Mouse (Mus musculus): ENCODE results near the gene Spesp1.

Gene Spesp1

GRCm38 (mm10) chr9:62246380-62246942 lies 35.5 kb downstream of the Spesp1 start:
- intact Hi-C loops (cut with DNase I) = loop anchor here (2.0 to 10.0 kb wide), 2 partner anchors 122 to 282 kb away; partner anchors contain the start of gene Glce

DNA sequence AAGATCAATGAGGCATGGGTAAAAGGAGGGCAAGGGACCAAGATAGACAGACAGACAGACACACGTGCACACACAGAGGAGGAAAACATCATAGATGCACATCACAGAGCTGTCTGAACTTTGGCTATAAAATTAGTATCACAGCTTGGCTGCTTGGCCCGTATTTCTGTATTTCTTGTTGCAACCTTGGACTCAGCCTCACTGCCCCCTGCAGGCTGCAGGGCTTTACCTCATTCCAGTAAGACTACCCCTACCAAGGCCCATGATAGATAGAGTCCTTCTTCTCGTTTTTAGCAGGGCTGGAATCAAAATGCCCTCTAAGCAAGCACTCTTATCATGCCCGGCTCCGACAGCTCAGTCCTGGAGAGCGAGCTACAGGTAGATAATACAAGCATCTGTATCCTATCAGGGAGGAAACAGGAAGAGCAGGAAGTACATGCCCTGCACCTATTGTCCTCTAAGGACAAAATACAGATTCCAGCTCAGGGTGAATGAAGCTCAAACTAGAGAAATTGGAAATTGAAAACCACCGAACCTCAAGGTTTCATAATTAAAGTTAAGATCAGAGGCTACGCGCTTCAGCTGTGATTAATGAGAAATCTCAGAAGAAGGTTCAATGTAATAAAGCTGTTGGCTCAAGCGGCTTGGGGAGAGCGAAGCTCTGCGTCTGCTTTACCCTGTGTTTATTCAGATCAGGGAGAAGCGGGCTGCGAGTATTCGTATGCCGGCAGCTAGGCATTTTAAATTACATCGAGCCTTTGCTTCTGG lies 36.2 kb downstream of the Spesp1 start:
- intact Hi-C loops (cut with DNase I) = loop anchor here (2.0 to 10.0 kb wide), 2 partner anchors 121 to 281 kb away; partner anchors contain the start of gene Glce

- intact Hi-C loops (cut with DNase I) = loop anchor here (1.0 to 10.0 kb wide), 2 partner anchors 120 to 204 kb away; partner anchors contain the start of gene Glce
Measured at GRCm38 (mm10) chr9:62244612-62245010, 37.4 kb downstream of the Spesp1 start.

GRCm38 (mm10) chr9:62243991-62244611 lies 37.9 kb downstream of the Spesp1 start:
- intact Hi-C loops (cut with DNase I) = loop anchor here (1.0 to 10.0 kb wide), 2 partner anchors 119 to 204 kb away; partner anchors contain the start of gene Glce

DNA sequence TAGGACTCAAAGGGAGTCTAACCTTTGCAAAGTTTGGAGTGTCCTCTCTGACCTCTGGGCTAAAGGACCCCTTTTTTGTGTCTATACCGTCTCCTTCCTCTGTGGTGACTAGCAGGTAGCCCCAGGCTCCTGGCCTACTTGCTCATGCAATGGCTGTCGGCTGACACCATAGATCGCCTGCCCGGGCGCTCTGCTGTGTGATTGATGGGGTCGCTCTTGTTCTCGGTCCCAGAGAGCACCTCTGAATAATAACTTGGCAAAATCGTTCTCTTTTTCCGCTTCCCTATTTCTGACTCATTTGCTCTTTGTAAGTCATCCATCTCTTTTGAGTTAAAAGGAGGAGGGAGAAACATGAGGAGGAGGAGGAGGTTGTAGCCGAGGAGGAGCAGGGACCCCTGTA lies 42.0 kb downstream of the Spesp1 start:
- intact Hi-C loops (cut with DNase I) = loop anchor here (10.0 kb wide), 1 partner anchor 115 kb away; the partner anchor contains the start of gene Glce

- intact Hi-C loops (cut with DNase I) = no loop called here
Measured at GRCm38 (mm10) chr9:62237381-62237980, 44.5 kb downstream of the Spesp1 start.

DNA sequence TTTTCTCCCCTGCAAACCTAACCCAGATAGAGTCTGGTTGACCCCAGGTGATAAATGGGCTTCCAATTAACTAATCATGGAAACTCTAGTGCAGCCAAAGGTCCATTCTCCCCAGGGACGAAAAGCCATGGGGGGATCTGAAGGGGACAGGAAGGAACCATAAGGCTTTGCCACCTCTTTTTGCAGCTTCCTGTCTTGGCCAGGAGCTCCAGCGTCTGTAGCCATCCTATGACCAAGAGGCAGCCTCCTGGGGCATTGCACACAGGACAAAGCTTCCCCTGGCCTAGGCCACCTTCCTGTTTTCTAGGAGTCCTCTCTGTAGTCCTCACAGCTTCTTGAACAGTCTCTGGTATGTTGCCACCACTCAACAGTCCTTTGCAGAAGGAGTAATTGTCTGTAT lies 46.5 kb downstream of the Spesp1 start:
- intact Hi-C loops (cut with DNase I) = no loop called here

GRCm38 (mm10) chr9:62232649-62233048 lies 49.4 kb downstream of the Spesp1 start:
- intact Hi-C loops (cut with DNase I) = no loop called here

DNA sequence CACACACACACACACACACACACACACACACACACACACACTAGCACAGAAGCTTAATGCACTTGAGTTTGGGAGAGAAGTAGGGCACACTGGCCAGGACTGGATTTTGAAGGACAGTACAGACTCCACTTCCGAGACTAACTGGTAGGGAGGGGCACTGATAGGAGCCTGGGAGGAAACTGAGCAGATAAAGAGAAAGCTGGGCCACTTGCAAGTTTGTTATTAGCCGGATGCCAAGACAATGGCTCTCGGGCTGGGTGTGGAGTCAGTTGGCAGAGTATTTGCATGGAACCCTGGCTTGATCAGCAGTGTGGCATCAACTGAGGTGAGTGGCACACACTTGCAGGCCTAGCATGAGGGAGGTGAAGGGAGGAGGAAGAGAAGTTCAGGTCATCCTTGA lies 51.0 kb downstream of the Spesp1 start:
- intact Hi-C loops (cut with DNase I) = no loop called here

- intact Hi-C loops (cut with DNase I) = no loop called here
Measured at GRCm38 (mm10) chr9:62229985-62230384, 52.0 kb downstream of the Spesp1 start.

DNA sequence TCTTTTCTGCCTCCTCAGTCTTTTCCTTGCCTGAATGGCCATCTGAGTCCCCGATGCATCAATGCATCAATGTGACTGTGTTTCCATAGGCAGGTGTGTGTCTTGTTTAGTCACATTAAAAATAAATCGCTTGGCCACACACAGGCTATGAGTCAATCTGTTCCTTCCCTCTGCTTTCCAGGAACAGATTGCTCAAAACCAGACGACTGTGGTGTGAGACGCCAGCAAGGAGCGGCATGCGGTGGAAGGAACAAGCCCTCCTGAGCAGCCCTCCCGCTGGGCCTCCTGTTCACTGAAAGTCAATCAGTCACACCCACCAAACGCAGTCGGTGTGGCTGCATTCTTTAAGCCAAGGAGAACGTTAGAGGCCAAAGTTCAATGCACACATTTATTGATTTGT lies 59.5 kb downstream of the Spesp1 start:
- intact Hi-C loops (cut with DNase I) = no loop called here

DNA sequence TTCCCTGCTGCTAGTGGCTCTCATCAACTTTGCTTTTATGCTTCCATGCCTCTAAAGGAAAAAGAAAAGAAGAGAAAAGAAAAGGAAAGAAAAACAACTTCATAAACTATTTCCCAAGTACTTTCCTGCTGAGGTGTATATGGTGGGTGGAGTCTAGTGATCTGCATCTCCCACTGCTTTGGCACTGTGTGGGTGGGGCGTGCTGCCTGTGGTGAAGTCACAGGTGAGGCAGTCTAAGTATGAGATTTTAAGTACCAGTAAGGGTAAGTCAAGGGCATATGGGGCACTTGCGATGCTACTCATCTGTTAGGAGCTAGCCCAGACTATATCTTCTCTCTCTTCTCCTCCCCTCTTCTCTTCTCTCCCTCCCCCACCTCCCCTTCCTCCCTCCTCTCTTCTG lies 60.0 kb downstream of the Spesp1 start:
- intact Hi-C loops (cut with DNase I) = no loop called here

Small RNA genes lying within 50 kb of the gene (microRNA-seq; reads per million reads assigned to microRNA genes)
- 0 reads per million in 2 experiments for gene Gm25603
